Mouse (Mus musculus) olfactory bulb, adult 2 months (tissue): ENCODE measurements around the gene Vmn1r2. TPM values are rescaled to one million over a fixed set of nuclear protein-coding genes. Genes with fewer than 3 reads are reported as not detected.
"Not testable (repeated sequence)": the region's sequence is repeated elsewhere in the genome, so short reads cannot be mapped to it uniquely, and the experiment has no call there.

Source experiments
- H3K27ac ChIP-seq: fragments of 200-500 bp; 2 replicates; pipeline ENCODE4 v1.5.1; 2012; ENCODE audit warnings: low read depth, low read length; ENCODE audit not compliant: insufficient read depth
- H3K4me1 ChIP-seq: fragments of 200-500 bp; 2 replicates; pipeline ENCODE4 v1.6.1; 2012; ENCODE audit warnings: low read length; ENCODE audit not compliant: control insufficient read depth, insufficient read depth
- H3K4me3 ChIP-seq: fragments of 200-500 bp; 2 replicates; pipeline ENCODE4 v1.5.1; 2012; ENCODE audit warnings: mild to moderate bottlenecking, low read depth, low read length, moderate library complexity; ENCODE audit not compliant: insufficient read depth
- CTCF ChIP-seq: fragments of 200-500 bp; IDR thresholded peaks from 2 replicates; pipeline ENCODE4 v1.5.1; 2012; ENCODE audit warnings: low read depth, mild to moderate bottlenecking, low read length, moderate library complexity; ENCODE audit not compliant: insufficient read depth
- POLR2A ChIP-seq: fragments of 200-500 bp; IDR thresholded peaks from 2 replicates; pipeline ENCODE4 v1.6.1; 2012; ENCODE audit warnings: mild to moderate bottlenecking, low read depth, low read length, moderate library complexity; ENCODE audit not compliant: insufficient read depth
- WGBS: fragments of 180-500 bp; shearing (Covaris S2); methylation state at CpG from one replicate; pipeline ENCODE4 v1.1.7; 2018; 5-methylcytosine and 5-hydroxymethylcytosine counted together
- polyA plus RNA-seq: library from polyadenylated mRNA; stranded (reverse); fragments of >200 nt; gene quantifications from 2 replicates; pipeline ENCODE4 v1.2.4, GENCODE M21; 2012; ENCODE audit warnings: low replicate concordance; ENCODE audit not compliant: missing spikeins, insufficient read depth, insufficient read length

The Vmn1r2 gene
- polyA plus RNA-seq: not detected in 2 replicates

DNA sequence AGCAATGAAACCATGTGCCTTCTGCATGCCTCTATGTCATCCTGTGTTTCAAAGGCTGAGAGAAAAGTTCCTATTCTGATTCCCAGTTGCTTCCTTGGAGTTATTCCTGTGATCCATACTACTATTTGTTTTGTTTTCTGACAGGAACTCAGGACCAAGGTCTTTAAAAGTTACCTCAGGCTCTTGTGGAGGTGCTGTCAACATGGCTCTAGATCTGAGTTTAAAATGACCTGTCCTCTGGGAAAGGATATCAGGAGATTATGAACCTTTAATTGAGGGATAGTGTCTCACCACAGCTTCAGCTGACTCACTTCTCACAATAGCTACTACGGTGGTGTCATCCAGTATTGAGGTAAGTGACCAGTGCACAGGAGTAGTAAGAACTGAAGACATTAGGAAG is at the start of gene Vmn1r2:
Vmn1r2 (plus strand) TSS at position 301 of the 400 bp plus-strand sequence.
- not testable (repeated sequence) for H3K4me1 ChIP-seq, H3K27ac ChIP-seq, H3K4me3 ChIP-seq
- WGBS: no CpG with 5 or more reads among the region's 1 CpGs

DNA sequence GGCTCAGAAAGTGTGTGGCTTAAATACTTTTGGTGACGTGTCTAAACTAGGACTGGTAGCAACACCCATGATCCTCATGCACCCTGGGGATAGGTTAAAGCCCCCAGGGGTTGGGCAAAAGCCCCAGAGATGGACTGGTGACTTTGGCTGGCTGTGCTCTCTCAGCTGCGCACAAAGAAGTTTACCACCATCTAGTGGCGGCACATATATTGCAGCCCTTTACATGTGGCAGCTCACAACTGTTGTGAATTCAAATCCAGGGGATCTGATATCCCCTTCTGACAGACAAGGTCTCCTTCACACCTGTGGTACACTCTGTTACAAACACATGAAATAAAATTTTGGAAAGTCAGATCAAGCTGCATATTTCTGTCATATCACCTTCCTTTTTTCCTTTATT is 19.2 kb upstream of the Vmn1r2 start:
- not testable (repeated sequence) for H3K27ac ChIP-seq, H3K4me1 ChIP-seq, H3K4me3 ChIP-seq
- 8% methylated on average over 2 of the region's 3 CpGs for WGBS

DNA sequence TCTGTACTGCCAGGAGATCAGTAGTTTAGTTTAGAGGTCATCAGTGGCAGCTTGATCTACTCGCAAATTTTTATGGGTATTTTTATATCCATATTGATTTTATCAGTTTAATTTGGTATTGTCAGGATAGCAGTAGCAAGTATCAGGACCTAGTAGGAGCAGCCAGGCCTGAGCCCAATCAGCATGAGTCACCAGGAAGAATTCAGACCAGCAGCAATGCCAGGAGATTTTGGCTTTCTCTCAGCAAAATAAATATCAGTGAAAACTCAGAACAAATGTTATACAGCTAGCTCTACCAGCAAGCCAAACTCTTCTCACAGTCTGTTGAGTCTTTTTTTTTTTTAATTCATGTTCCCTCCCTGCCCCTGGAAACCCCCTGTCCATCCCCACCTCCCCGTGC is 13.8 kb upstream of the Vmn1r2 start:
- H3K4me1 ChIP-seq, H3K4me3 ChIP-seq, H3K27ac ChIP-seq: not testable (repeated sequence)
- 77% methylated on average over 2 of the region's 2 CpGs for WGBS

DNA sequence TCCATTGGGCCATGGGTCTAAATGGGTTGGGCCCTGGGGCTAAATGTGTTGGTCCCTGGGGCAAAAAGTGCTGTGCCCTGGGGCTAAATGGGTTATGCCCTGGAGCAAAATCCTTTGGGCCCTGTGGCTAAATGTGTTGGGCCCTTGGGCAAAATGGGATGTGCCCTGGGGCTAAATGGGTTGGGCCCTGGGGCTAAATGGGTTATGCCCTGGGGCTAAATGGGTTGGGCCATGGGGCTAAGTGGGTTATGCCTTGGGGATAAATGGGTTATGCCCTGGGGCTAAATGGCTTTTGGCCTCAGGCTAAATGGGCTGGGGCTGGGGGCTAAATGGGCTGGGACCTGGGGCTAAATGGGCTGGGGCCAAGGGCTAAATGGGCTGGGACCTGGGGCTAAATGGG is 2.7 kb upstream of the Vmn1r2 start:
- H3K4me1 ChIP-seq, H3K27ac ChIP-seq, H3K4me3 ChIP-seq: not testable (repeated sequence)

DNA sequence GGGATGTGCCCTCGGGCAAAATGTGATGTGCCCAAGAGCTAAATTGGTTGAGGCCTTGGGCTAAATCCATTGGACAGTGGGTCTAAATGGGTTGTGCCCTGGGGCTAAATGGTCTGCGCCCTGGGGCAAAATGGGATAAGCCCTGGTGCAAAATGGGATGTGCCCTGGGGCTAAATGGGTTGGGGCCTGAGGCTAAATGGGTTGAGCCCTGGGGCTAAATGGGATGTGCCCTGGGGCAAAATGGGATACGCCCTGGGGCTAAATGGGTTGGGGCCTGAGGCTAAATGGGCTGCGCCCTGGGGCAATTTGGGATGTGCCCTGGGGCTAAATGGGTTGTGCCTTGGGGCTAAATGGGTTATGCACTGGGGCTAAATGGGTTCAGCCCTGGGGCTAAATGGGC is 2.1 kb upstream of the Vmn1r2 start:
- 92% methylated on average over 4 of the region's 4 CpGs for WGBS

DNA sequence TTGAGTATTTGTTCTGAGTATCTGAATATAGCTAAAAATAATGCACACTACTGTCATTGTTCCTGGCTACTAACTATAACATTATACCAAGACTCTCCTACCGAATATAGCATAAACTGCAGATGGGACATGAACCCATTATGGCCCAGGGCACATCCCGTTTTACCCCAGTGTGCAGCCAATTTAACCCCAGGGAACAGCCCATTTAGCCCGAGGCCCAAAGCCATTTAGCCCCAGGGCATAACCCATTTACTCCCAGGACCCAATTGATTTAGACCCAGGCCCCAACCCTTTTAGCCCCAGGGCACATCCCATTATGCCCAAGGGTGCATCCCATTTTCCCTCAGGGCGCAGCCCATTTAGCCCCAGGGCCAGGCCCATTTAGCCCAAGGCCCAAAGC is 7.5 kb downstream of the Vmn1r2 start:
- WGBS: 80% methylated on average over 4 of the region's 4 CpGs
- H3K4me3 ChIP-seq, H3K27ac ChIP-seq, H3K4me1 ChIP-seq: not testable (repeated sequence)

More for the DNA sequence above, 2.1 kb upstream of the Vmn1r2 start:
- H3K27ac ChIP-seq: no peak overlapping the region
- TF ChIP-seq POLR2A (no peak), CTCF (no peak)
- H3K4me1 ChIP-seq: no peaks in the 10 kb centered on the region
- H3K4me3 ChIP-seq: no peak overlapping the region

DNA sequence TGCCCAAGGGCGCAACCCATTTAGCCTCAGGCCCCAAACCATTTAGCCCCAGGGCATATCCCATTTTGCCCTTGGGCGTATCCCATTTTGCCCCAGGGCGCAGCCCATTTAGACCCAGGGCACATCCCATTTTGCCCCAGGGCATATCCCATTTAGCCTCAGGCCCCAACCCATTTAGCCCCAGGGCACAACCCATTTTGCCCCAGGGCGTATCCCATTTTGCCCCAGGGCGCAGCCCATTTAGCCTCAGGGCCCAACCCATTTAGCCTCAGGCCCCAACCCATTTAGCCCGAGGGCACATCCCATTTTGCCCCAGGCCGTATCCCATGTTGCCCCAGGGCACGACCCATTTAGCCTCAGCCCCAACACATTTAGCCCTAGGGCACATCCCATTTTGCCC is 8.6 kb downstream of the Vmn1r2 start:
- not testable (repeated sequence) for H3K4me1 ChIP-seq, H3K4me3 ChIP-seq, H3K27ac ChIP-seq
- WGBS: 91% methylated on average over 7 of the region's 8 CpGs

DNA sequence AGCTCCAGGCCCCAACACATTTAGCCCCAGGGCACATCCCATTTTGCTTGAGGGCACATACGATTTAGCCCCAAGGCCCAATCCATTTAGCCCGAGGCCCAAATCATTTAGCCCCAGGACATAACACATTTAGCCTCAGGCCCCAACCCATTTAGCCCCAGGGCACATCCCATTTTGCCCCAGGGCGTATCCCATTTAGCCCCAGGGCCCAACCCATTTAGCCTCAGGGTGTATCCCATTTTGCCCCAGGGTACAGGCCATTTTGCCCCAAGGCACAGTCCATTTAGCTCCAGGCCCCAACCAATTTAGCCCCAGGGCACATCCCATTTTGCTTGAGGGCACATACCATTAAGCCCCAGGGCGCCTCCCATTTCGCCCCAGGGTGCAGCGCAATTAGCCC is 9.1 kb downstream of the Vmn1r2 start:
- not testable (repeated sequence) for H3K4me1 ChIP-seq, H3K27ac ChIP-seq, H3K4me3 ChIP-seq
- 92% methylated on average over 6 of the region's 6 CpGs for WGBS

DNA sequence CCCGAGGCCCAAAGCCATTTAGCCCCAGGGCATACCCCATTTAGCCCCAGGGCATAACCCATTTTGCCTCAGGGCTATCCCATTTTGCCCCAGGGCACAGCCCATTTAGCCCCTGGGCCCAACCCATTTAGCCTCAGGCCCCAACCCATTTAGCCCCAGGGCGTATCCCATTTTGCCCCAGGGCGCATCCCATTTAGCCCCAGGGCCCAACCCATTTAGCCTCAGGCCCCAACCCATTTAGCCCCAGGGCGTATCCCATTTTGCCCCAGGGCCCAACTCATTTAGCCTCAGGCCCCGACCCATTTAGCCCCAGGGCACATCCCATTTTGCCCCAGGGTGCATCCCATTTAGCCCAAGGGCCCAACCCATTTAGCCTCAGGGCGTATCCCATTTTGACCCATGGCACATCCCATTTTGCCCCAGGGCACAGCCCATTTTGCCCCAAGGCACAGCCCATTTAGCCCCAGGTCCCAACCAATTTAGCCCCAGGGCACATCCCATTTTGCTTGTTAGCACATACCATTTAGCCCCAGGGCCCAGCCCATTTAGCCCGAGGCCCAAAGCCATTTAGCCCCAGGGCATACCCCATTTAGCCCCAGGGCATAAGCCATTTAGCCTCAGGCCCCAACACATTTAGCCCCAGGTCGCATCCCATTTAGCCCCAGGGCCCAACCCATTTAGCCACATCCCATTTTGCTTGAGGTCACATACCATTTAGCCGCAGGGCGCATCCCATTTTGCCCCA is 9.8 kb downstream of the Vmn1r2 start:
- H3K27ac ChIP-seq, H3K4me1 ChIP-seq, H3K4me3 ChIP-seq: not testable (repeated sequence)
- WGBS: 93% methylated on average over 10 of the region's 10 CpGs

DNA sequence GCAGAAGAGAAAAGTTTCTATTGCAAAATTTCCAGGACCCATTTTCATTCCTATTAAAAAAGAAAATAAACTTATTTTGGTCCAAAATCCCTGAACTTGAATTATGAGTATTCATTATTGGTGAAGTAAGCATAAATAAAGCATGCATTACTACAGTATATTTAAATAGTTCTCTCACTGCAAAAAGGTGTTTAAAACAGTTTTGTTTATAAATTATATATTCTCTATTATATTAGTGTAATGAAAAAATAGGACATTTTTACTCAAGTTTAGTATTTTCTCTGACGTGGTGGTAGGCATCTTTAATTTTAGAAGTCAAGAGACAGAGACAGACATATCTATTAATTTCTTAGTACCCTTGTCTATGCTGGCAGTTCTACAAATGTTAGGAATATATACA is 18.1 kb downstream of the Vmn1r2 start, which contains the start of gene Vmn1r3:
Vmn1r3 (minus strand) TSS at position 101 of the 400 bp plus-strand sequence.
- not testable (repeated sequence) for H3K4me1 ChIP-seq, H3K27ac ChIP-seq, H3K4me3 ChIP-seq
- 88% methylated on average over 1 of the region's 1 CpGs for WGBS

DNA sequence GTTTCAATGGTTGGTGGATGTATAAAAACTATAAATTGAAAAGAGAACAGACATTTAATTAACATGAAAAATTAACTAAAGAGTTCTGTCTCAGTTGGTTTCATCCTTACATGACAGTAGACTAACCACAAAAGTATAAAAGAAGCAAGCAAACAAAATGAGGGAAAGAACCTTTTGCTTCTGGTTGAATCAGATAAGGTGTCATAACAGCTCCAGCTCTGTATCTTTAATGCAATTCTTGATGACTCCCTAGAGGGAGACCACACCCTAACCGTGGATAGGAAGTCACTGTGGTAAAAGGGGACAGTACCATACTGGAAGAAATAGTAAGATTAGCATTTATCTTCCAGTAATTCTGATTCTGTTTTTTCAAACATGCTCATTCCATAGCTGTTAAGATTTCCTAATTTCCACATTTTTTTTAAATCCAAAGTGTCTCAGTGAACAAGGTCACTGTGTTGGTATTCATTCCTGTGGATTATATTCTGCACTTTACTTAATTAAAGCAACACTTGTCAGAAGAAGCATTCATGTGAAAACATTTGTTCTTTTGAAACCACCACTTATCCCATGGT is 42.6 kb downstream of the Vmn1r2 start:
- H3K4me3 ChIP-seq, H3K4me1 ChIP-seq, H3K27ac ChIP-seq: not testable (repeated sequence)
- WGBS: 60% methylated on average over 1 of the region's 1 CpGs

DNA sequence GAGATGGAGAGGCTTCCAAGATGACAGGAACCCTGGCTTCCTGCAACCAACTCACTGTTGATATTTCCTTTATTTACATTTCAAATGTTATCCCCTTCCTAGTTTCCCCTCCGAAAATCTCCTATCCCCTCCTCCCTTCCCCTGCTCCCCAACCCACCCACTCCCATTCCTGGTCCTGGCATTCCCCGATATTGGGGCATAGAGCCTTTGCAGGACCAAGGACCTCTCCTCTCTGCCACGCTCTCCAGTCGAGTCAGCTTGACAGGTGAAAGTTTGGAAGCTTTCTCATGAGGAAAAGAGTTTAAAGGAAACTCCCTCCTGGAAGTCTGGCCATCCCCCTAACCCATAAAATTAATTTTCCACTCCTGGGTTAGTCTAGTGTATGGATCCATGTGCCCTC is 46.2 kb downstream of the Vmn1r2 start:
- H3K27ac ChIP-seq, H3K4me1 ChIP-seq, H3K4me3 ChIP-seq: not testable (repeated sequence)
- 72% methylated on average over 4 of the region's 4 CpGs for WGBS

DNA sequence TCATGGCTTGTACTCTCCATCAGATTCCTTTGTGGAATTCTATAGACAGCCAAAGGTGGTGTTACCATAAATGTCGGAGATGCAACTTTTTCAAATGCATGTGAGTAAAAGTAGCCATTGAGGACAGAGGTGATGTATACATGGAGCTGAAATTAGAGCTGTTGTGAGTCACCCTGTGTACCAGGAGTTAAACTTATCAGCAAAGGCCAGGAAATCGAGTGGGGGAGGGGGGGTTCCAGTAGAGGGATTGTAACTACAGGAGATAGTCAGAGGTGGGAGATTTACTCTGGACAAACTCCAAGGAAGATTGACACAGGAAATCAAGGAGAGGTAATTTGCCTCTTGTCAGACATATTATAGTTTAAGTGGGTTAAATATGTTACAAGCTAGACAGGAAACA is 49.3 kb downstream of the Vmn1r2 start:
- WGBS: 73% methylated on average over 2 of the region's 2 CpGs
- not testable (repeated sequence) for H3K27ac ChIP-seq

More for the DNA sequence above, 49.3 kb downstream of the Vmn1r2 start:
- not testable (repeated sequence) for H3K4me1 ChIP-seq, H3K4me3 ChIP-seq
